Mouse (Mus musculus) cortical plate, adult 2 months (tissue): Measurements from ENCODE around the gene Amotl1. TPM values are rescaled to one million over a fixed set of nuclear protein-coding genes. Genes with fewer than 3 reads are reported as not detected.
A peak's percentile ranks its signal among the peaks of the same experiment; 100 is the strongest.

ENCODE experiments used
- H3K27ac ChIP-seq: fragments of 200-500 bp; 2 replicates; pipeline ENCODE4 v1.5.1; 2012; ENCODE audit warnings: low read length, control low read depth, inconsistent platforms; ENCODE audit not compliant: insufficient read depth
- H3K4me1 ChIP-seq: fragments of 200-500 bp; 2 replicates; pipeline ENCODE4 v1.6.1; 2011; ENCODE audit warnings: low read length; ENCODE audit not compliant: control insufficient read depth, insufficient read depth
- H3K4me3 ChIP-seq: fragments of 200-500 bp; 2 replicates; pipeline ENCODE4 v1.5.1; 2011; ENCODE audit warnings: mild to moderate bottlenecking, low read length, control low read depth; ENCODE audit not compliant: insufficient read depth
- CTCF ChIP-seq: fragments of 200-500 bp; IDR thresholded peaks from 2 replicates; pipeline ENCODE4 v1.5.1; 2011; ENCODE audit warnings: mild to moderate bottlenecking, control low read depth, low read length; ENCODE audit not compliant: insufficient read depth; ENCODE audit errors: extremely low read depth
- POLR2A ChIP-seq: fragments of 200-500 bp; IDR thresholded peaks from 2 replicates; pipeline ENCODE4 v1.6.1; 2011; ENCODE audit warnings: mild to moderate bottlenecking, low read length, control low read depth; ENCODE audit not compliant: insufficient read depth; ENCODE audit errors: extremely low read depth
- polyA plus RNA-seq: library from polyadenylated mRNA; depleted of rRNA; stranded (reverse); fragments of >200 nt; gene quantifications from 2 replicates; pipeline ENCODE4 v1.2.3, GENCODE M21; 2012; rRNA removed

The Amotl1 gene
- polyA plus RNA-seq, 1 experiment: 8.0 TPM

GRCm38 (mm10) chr9:14498896-14499705, 145.8 kb downstream of the Amotl1 start:
- peak overlapping the region; percentile 84; the same call in 1 of the 2 replicates for H3K4me3 ChIP-seq
- TF ChIP-seq POLR2A: no peak
- no peak for TF ChIP-seq CTCF
- peaks cover 2% of the 10 kb centered on the region; the same call in 1 of the 2 replicates for H3K4me1 ChIP-seq
- no peak overlapping the region for H3K27ac ChIP-seq

Other genes starting within 250 kb of the Amotl1 start
- 0.96 and 1.0 TPM in 2 replicates for gene Kdm4d, start 144.6 kb downstream of the Amotl1 start, polyA plus RNA-seq
- 100 and 101 TPM in 2 replicates for gene Cwc15, start 144.4 kb downstream of the Amotl1 start, polyA plus RNA-seq
- 0.06 TPM in 1 of 2 replicates, not detected in the other for gene Piwil4, start 95.7 kb upstream of the Amotl1 start, polyA plus RNA-seq
- gene Fut4, start 107.3 kb upstream of the Amotl1 start, polyA plus RNA-seq: 0.11 and 0.15 TPM in 2 replicates
- gene 1700012B09Rik, start 126.0 kb upstream of the Amotl1 start, polyA plus RNA-seq: 0.69 TPM in 1 of 2 replicates, not detected in the other
- 6.3 and 6.5 TPM in 2 replicates for gene Mre11a, start 139.6 kb upstream of the Amotl1 start, polyA plus RNA-seq
- gene Ankrd49, start 139.8 kb upstream of the Amotl1 start, polyA plus RNA-seq: 12.1 and 12.4 TPM in 2 replicates
- gene Gpr83, start 215.2 kb upstream of the Amotl1 start, polyA plus RNA-seq: 21.5 and 24.2 TPM in 2 replicates